Mouse (Mus musculus): Measurements from ENCODE around the gene Znhit3.

Znhit3 gene

DNA sequence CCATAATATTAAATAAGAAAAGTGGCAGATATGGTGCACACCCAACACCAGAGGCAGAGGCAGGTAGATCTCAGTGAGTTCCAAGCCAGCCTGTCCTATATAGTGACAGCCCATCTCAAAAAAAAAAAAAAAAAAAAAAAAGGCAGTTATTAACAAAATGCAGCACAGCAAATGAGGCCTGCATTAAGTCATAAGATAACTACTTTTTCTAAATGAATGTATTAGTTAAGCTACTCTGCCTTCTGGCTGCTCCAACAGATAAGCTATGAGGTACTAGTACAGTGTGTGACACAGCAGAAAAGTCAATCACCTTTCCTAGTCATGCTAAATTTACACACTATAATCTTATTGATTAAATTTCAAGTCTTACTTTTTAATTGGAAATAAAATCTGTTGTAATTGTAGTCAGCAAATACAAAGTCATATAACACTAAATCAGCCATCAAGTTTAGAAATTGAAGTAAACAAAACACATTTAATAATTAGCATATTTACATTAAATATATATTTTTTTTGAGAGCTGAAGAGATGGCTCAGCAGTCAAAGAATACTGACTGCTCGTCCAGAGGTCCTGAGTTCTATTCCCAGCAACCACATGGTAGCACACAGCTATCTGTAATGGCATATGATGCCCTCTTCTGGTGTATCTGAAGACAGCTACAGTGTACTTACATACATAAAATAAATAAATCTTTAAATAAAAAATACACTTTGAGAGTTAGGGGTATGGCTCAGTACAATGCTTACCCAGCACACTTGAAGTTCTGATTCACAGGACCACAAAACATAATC is 42.9 kb downstream of the Znhit3 start:
- no peak for DNase-seq

DNA sequence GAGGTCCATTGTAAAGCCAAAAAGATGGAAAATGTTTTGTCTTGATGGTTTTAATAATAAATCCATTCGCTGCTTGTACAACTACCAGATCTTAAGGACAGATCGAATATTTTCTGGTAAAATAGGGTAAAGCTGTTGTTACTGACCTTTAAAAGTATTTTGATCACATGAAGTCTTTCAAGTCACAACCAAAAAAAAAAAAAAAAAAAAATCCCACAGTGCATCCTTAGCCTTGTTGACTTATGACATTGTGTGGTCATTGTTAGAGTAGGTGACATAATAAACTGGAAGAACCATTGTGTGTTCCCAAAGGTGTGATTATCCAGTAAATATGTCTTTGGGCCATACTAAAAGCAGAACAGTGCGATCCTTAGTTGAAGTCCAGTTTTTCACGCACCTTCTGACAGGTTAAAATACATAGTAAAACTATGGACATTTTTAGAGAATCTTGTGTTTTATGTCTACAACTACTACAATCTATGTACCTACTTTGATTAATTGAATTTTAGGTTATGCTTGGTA is 44.6 kb downstream of the Znhit3 start:
- no peak for DNase-seq

- no peak for DNase-seq
These were observed 45.1 kb downstream of the Znhit3 start for GRCm38 (mm10) chr11:84871046-84871445.

- DNase-seq = peak; percentile 92
These were observed 45.7 kb downstream of the Znhit3 start, which contains the start of gene Ggnbp2 for GRCm38 (mm10) chr11:84870337-84871043. Gene Ggnbp2 (minus strand): TSS chr11:84870817.

- DNase-seq = peak; percentile 92
These were observed 46.5 kb downstream of the Znhit3 start for GRCm38 (mm10) chr11:84869537-84870232.

DNA sequence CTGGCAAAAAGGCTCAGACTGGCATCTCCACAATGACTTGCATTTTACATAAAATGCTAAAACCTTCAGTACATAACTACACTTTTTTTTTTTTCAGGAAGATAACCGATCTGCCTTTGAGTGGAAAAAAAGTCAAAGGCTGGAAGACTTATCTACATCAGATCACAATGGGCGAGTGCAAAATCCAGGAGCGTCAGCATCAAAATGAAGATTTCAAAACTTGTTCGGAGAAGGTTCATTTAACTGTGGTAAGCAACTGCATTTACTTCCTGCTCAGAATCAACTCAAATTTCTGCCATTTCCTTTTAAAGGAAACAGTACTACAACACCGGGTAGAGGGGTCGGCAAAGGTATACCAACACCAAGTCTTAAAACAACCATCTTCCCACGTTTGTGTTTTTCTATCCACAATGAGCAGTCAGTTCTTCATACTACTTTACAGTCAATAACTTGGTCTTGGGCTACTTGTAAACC is 47.3 kb downstream of the Znhit3 start:
- DNase-seq = no peak

- no peak for DNase-seq
These were observed 48.6 kb downstream of the Znhit3 start for GRCm38 (mm10) chr11:84867586-84867985.

- DNase-seq = no peak
These were observed 50.9 kb downstream of the Znhit3 start for GRCm38 (mm10) chr11:84865268-84865667.

All from cerebellum, adult 11-12 months (tissue).